Mouse (Mus musculus) G1E (cell line): ENCODE results near the gene Ankrd55.

Experiments used
- CTCF ChIP-seq: IDR thresholded peaks from 2 replicates; pipeline ENCODE4 v1.5.1; 2012; ENCODE audit warnings: low read depth, low read length, inconsistent platforms, mixed read lengths
- GATA1 ChIP-seq: IDR thresholded peaks from 2 replicates; pipeline ENCODE4 v1.6.1; 2012; ENCODE audit warnings: borderline replicate concordance, low read length, inconsistent platforms, mixed read lengths
- GATA2 ChIP-seq: IDR thresholded peaks from 2 replicates; pipeline ENCODE4 v1.6.1; 2012; ENCODE audit warnings: low read depth, low read length, inconsistent platforms, borderline replicate concordance
- POLR2AphosphoS5 ChIP-seq: IDR thresholded peaks from 2 replicates; pipeline ENCODE4 v1.6.1; 2012; ENCODE audit warnings: low read depth, low read length, inconsistent platforms; ENCODE audit not compliant: insufficient replicate concordance
- TAL1 ChIP-seq: conservative IDR thresholded peaks from 2 replicates; pipeline ENCODE4 v1.6.1; 2012; ENCODE audit warnings: low read depth, low read length, inconsistent platforms, mixed read lengths

DNA sequence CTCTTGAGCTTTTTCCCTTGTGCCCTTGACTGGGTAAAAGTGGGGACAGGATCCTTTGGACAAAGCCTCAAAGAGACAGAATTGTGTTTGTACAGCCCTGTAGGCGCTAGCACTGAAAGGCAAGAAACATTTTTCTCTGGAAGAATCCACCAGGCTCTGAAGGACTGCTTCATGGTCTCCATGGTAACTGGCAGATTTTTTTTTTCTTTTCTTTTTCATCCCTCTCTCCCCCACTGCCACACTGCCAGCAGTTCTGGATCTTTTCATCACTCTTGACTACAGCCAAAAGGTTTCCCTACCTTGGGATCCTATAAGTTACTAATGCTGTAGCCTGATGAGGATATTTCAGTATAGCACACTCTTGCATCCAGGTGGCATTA lies 43.4 kb downstream of the Ankrd55 start:
- no peak for TF ChIP-seq CTCF
- no peak for TF ChIP-seq TAL1
- no peak for TF ChIP-seq GATA1
- no peak for TF ChIP-seq POLR2AphosphoS5
- no peak for TF ChIP-seq GATA2
